Mouse (Mus musculus) limb, embryonic 12.5 days (tissue): Measurements from ENCODE around the gene Bcas3. TPM values are rescaled to one million over a fixed set of nuclear protein-coding genes. Genes with fewer than 3 reads are reported as not detected.

ENCODE experiments used
- ATAC-seq: fragments of 200-750 bp; cut with Nextera tagmentation; 2 replicates; pipeline ENCODE4 v1.8.0; 2017; ENCODE audit warnings: low read depth, moderate TSS enrichment; ENCODE audit not compliant: insufficient number of reproducible peaks, insufficient read depth, low FRiP score, low TSS enrichment
- H3K27ac ChIP-seq: fragments of 300-500 bp; sonication (generic); 2 replicates; pipeline ENCODE4 v1.5.1; 2016; ENCODE audit warnings: mild to moderate bottlenecking, moderate library complexity
- H3K27me3 ChIP-seq: fragments of 300-500 bp; sonication (generic); 2 replicates; pipeline ENCODE4 v1.6.1; 2016; ENCODE audit warnings: mild to moderate bottlenecking, moderate library complexity
- H3K36me3 ChIP-seq: fragments of 300-500 bp; sonication (generic); 2 replicates; pipeline ENCODE4 v1.6.1; 2016; ENCODE audit warnings: mild to moderate bottlenecking, moderate library complexity
- H3K4me1 ChIP-seq: fragments of 300-500 bp; sonication (generic); replicated peaks from 2 replicates; pipeline ENCODE4 v1.6.1; 2016
- H3K4me2 ChIP-seq: fragments of 300-500 bp; sonication (generic); 2 replicates; pipeline ENCODE4 v1.6.1; 2016; ENCODE audit warnings: mild to moderate bottlenecking, moderate library complexity
- H3K4me3 ChIP-seq: fragments of 300-500 bp; sonication (generic); replicated peaks from 2 replicates; pipeline ENCODE4 v1.5.1; 2016; ENCODE audit warnings: mild to moderate bottlenecking
- H3K9ac ChIP-seq: fragments of 300-500 bp; sonication (generic); replicated peaks from 2 replicates; pipeline ENCODE4 v1.6.1; 2016; ENCODE audit warnings: mild to moderate bottlenecking, moderate library complexity
- H3K9me3 ChIP-seq: fragments of 300-500 bp; sonication (generic); 2 replicates; pipeline ENCODE4 v1.6.1; 2016; ENCODE audit warnings: mild to moderate bottlenecking, moderate library complexity
- WGBS: fragments of 180-500 bp; shearing (Covaris S2); methylation state at CpG from one replicate; pipeline ENCODE4 v1.1.7; 2016; 5-methylcytosine and 5-hydroxymethylcytosine counted together
- polyA plus RNA-seq: library from polyadenylated mRNA; unstranded; fragments of >200 nt; fragmentation: Nextera tagmentation; extraction: Ambion mirVana; gene quantifications from 2 replicates; pipeline ENCODE4 v1.2.1, GENCODE M21; 2016

Bcas3 gene
- polyA plus RNA-seq, 1 experiment from 2014 or later = 29.7 TPM

DNA sequence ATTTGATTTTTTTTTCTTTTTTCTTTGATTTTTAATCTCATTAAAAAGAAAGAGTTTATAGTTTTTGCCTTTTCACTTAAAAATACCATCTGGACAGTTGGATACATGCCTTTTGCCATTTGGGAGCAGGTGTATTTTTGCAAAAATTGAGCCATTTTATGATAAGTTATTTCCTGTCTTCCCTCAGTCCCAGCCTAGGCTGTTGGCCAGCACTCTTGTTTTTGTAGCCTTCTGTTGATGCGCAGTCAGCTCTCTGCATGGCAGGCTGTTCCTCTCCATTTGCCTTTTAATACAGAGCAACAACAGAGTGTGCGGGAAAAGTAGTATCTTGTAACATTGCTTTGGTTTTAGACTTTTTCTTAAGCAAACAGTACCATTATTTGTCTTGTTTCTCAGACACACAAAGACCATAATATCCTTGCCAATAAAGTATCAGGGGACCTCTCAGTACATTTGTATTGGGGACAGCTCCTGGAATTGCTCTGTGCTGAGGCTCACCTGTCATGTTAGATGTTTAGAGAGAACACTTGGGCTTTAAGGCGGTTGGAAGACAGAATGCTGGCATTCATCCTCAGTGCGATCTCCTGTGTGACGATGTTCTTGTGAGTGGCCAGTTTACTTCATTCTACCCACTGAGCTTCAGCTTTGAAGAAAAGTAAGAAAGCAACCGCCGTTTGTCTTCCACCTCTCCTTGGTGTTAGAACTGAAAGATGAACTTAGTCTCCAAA is 23.6 kb upstream of the Bcas3 start:
- WGBS = 94% methylated on average over 7 of the region's 7 CpGs
- Histone ChIP-seq H3K4me3 (no peak overlapping the region), H3K27ac (no peak overlapping the region), H3K9me3 (no peaks in the 10 kb centered on the region), H3K4me1 (no peaks in the 10 kb centered on the region), H3K27me3 (no peaks in the 10 kb centered on the region), H3K4me2 (no peak overlapping the region), H3K9ac (no peak overlapping the region), H3K36me3 (peaks cover 66% of the 10 kb centered on the region)
- ATAC-seq = no peak

DNA sequence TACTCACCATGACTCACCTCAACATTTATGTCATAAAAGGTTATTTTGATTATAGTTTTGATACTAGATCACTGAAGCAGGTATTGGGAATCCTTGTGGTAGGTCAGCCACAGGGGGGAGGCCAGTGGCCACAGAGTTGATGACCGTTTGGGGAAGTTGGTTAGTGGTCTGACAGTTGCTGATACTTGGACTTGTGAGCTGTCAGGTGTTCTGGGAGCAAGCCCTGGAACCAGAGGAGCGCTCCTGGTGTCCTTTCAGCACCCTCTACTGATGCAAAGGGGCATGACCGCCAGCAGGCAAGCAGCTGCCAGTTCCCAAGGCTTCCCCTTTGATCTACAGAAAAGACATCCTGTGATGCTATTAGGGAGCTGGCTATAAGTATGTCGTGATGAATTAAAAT is 18.2 kb upstream of the Bcas3 start:
- no peaks in the 10 kb centered on the region for H3K27me3 ChIP-seq
- WGBS = 46% methylated on average over 4 of the region's 4 CpGs
- no peak overlapping the region for H3K4me3 ChIP-seq
- H3K4me2 ChIP-seq = no peak overlapping the region
- H3K9me3 ChIP-seq = no peaks in the 10 kb centered on the region
- no peaks in the 10 kb centered on the region for H3K4me1 ChIP-seq
- no peak for ATAC-seq
- H3K36me3 ChIP-seq = peaks cover 92% of the 10 kb centered on the region
- no peak overlapping the region for H3K9ac ChIP-seq
- H3K27ac ChIP-seq = no peak overlapping the region

DNA sequence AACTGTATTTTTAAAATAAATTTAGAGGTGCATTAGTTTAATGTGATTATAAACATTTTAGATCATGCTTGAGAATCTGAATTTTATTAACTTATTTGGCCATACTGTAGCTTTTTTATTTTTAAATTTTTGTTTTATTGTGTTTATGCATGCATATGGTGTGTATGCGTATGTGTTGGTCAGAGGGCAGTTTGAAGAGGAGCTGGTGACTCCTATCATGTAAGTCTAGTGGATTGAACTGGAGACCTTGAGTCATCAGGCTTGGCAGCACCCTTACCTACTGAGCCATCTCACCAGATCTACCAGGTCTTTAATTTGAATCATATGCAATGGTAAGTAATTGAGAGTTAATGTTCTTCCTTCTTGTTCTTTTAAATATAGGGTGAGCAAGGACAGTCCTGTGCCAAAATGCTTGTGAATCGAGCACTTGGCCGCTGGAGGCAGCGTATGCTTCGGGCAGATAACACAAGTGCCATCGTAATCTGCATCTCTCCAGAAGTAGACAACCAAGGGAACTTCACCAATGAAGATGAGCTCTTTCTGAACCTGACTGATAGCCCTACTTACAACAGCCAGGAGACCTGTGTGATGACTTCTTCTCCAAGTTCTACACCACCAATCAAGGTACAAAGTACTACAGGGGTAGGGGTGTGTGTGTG is 13.7 kb upstream of the Bcas3 start:
- no peak overlapping the region for H3K9ac ChIP-seq
- no peaks in the 10 kb centered on the region for H3K9me3 ChIP-seq
- WGBS = 91% methylated on average over 6 of the region's 6 CpGs
- H3K27me3 ChIP-seq = no peaks in the 10 kb centered on the region
- H3K4me1 ChIP-seq = no peaks in the 10 kb centered on the region
- H3K36me3 ChIP-seq = peaks cover 92% of the 10 kb centered on the region
- no peak for ATAC-seq
- H3K4me3 ChIP-seq = no peak overlapping the region
- H3K4me2 ChIP-seq = no peak overlapping the region
- no peak overlapping the region for H3K27ac ChIP-seq

DNA sequence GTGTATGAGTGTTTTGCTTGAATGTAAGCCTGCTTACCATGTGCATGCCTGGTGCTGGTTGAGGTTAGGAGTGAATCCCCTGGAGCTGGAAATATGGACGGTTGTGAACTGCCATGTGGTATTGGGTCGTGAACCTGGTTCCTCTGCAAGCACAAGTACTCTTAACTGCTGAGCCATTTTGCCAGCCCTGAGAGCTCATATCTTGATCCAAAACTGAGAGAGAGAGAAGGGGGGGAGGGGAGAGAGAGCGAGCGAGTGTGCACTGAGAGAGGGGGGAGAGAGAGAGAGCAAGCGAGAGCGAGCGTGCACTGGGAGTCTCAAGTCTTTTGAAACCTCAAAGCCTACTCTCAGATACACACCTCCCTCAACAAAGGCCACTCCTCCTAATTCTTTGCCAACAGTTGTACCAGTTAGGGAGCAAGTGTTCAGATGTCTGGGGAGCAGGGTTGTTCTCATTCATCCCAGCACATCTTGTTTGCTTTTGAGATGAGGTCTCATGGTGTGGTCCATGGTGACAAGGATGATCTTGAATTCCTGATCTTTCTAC is 12.8 kb upstream of the Bcas3 start:
- H3K9me3 ChIP-seq = no peaks in the 10 kb centered on the region
- 88% methylated on average over 7 of the region's 7 CpGs for WGBS
- H3K4me2 ChIP-seq = no peak overlapping the region
- no peak overlapping the region for H3K4me3 ChIP-seq
- H3K36me3 ChIP-seq = peaks cover 85% of the 10 kb centered on the region
- no peaks in the 10 kb centered on the region for H3K4me1 ChIP-seq
- no peak overlapping the region for H3K27ac ChIP-seq
- no peak for ATAC-seq
- no peaks in the 10 kb centered on the region for H3K27me3 ChIP-seq
- H3K9ac ChIP-seq = no peak overlapping the region

GRCm38 (mm10) chr11:85353819-85354218 is 852 bp downstream of the Bcas3 start:
- peak overlapping the region; percentile 87 for H3K4me2 ChIP-seq
- WGBS = 66% methylated on average over 4 of the region's 4 CpGs
- no peak overlapping the region for H3K27ac ChIP-seq
- no peaks in the 10 kb centered on the region for H3K27me3 ChIP-seq
- peak overlapping the region; percentile 71 for H3K4me3 ChIP-seq
- H3K4me1 ChIP-seq = peaks cover 9% of the 10 kb centered on the region
- no peaks in the 10 kb centered on the region for H3K9me3 ChIP-seq
- H3K9ac ChIP-seq = peak overlapping the region; percentile 77; the same call in 1 of the 2 replicates
- no peak for ATAC-seq
- no peaks in the 10 kb centered on the region for H3K36me3 ChIP-seq

DNA sequence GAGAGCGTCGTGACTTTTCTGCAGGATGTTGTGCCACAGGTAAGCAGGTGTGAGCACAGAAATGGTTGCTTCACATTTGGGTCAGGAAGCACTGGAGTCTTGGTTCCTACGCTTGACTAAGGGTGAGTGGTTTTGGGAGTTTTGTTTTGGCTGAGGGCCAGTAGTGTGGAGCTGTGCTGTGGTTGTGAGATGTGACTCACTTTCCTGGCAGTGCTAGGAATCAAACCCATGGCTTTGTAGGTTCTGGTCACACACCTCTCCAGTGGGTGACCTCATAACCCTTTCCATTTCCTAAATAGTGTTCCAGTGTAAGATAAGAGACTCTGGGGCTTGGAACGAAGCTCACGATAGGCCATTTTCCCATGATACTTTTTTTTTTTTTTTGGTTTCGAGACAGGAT is 6.7 kb downstream of the Bcas3 start:
- peaks cover 25% of the 10 kb centered on the region for H3K36me3 ChIP-seq
- no peak overlapping the region for H3K4me2 ChIP-seq
- H3K4me1 ChIP-seq = no peaks in the 10 kb centered on the region
- no peak for ATAC-seq
- H3K27me3 ChIP-seq = no peaks in the 10 kb centered on the region
- H3K4me3 ChIP-seq = no peak overlapping the region
- 94% methylated on average over 6 of the region's 6 CpGs for WGBS
- H3K27ac ChIP-seq = no peak overlapping the region
- no peaks in the 10 kb centered on the region for H3K9me3 ChIP-seq
- no peak overlapping the region for H3K9ac ChIP-seq

GRCm38 (mm10) chr11:85361621-85362020 is 8.7 kb downstream of the Bcas3 start:
- Histone ChIP-seq H3K27me3 (no peaks in the 10 kb centered on the region), H3K27ac (no peak overlapping the region), H3K36me3 (peaks cover 41% of the 10 kb centered on the region), H3K4me3 (no peak overlapping the region), H3K9ac (no peak overlapping the region), H3K4me1 (no peaks in the 10 kb centered on the region), H3K4me2 (no peak overlapping the region), H3K9me3 (no peaks in the 10 kb centered on the region)
- 83% methylated on average over 8 of the region's 8 CpGs for WGBS
- no peak for ATAC-seq

- no peak for ATAC-seq
- 83% methylated on average over 3 of the region's 3 CpGs for WGBS
- H3K27ac ChIP-seq = no peak overlapping the region
- no peaks in the 10 kb centered on the region for H3K27me3 ChIP-seq
- H3K9me3 ChIP-seq = no peaks in the 10 kb centered on the region
- H3K4me2 ChIP-seq = no peak overlapping the region
- H3K36me3 ChIP-seq = peaks cover 54% of the 10 kb centered on the region
- H3K9ac ChIP-seq = no peak overlapping the region
- H3K4me1 ChIP-seq = no peaks in the 10 kb centered on the region
- H3K4me3 ChIP-seq = no peak overlapping the region
Observed at GRCm38 (mm10) chr11:85366168-85366567, 13.2 kb downstream of the Bcas3 start.

- no peak overlapping the region for H3K4me3 ChIP-seq
- H3K27ac ChIP-seq = no peak overlapping the region
- H3K36me3 ChIP-seq = peaks cover 60% of the 10 kb centered on the region
- H3K9ac ChIP-seq = no peak overlapping the region
- no peaks in the 10 kb centered on the region for H3K27me3 ChIP-seq
- no peaks in the 10 kb centered on the region for H3K4me1 ChIP-seq
- WGBS = 78% methylated on average over 3 of the region's 3 CpGs
- ATAC-seq = no peak
- no peak overlapping the region for H3K4me2 ChIP-seq
- no peaks in the 10 kb centered on the region for H3K9me3 ChIP-seq
Observed at GRCm38 (mm10) chr11:85367823-85368222, 14.9 kb downstream of the Bcas3 start.

GRCm38 (mm10) chr11:85379091-85379490 is 26.1 kb downstream of the Bcas3 start:
- no peak for ATAC-seq
- WGBS = 88% methylated on average over 3 of the region's 3 CpGs
- Histone ChIP-seq H3K9me3 (no peaks in the 10 kb centered on the region), H3K4me2 (no peak overlapping the region), H3K9ac (no peak overlapping the region), H3K4me1 (no peaks in the 10 kb centered on the region), H3K27me3 (no peaks in the 10 kb centered on the region), H3K27ac (no peak overlapping the region), H3K4me3 (no peak overlapping the region), H3K36me3 (peaks cover 3% of the 10 kb centered on the region; the same call in 1 of the 2 replicates)

DNA sequence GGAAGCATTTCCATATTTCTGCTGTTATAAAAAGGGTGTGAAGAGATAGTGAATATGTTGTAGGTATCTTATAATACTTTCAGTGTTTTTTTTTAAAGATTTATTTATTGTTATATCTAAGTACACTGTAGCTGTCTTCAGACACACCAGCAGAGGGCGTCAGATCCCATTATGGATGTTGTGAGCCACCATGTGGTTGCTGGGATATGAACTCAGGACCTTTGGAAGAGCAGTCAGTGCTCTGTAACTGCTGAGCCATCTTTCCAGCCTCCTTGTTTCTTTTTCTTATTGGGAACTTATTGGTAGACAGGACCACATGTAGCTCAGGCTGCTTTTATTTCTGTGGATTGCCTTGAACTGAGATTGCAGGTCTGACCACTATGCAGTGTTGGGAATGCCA is 27.1 kb downstream of the Bcas3 start:
- Histone ChIP-seq H3K36me3 (peaks cover 3% of the 10 kb centered on the region; the same call in 1 of the 2 replicates), H3K4me3 (no peak overlapping the region), H3K4me1 (no peaks in the 10 kb centered on the region), H3K4me2 (no peak overlapping the region), H3K9ac (no peak overlapping the region), H3K27me3 (no peaks in the 10 kb centered on the region), H3K27ac (no peak overlapping the region), H3K9me3 (no peaks in the 10 kb centered on the region)
- ATAC-seq = no peak
- 18% methylated on average over 1 of the region's 1 CpGs for WGBS
